Mouse (Mus musculus): ENCODE results near the gene Aplnr.

Aplnr gene

GRCm38 (mm10) chr2:85167624-85168023, 31.6 kb downstream of the Aplnr start:
- in situ Hi-C loops (cut with MboI; ENCODE audit: low pct_unique_long_range_greater_than_20kb in 1 of 2, low sequenced_read_pairs in 2 of 2, unreplicated experiment in 1 of 2) = no loop called here

GRCm38 (mm10) chr2:85168327-85168726, 32.3 kb downstream of the Aplnr start:
- in situ Hi-C loops (cut with MboI; ENCODE audit: low pct_unique_long_range_greater_than_20kb in 1 of 2, low sequenced_read_pairs in 2 of 2, unreplicated experiment in 1 of 2) = no loop called here

DNA sequence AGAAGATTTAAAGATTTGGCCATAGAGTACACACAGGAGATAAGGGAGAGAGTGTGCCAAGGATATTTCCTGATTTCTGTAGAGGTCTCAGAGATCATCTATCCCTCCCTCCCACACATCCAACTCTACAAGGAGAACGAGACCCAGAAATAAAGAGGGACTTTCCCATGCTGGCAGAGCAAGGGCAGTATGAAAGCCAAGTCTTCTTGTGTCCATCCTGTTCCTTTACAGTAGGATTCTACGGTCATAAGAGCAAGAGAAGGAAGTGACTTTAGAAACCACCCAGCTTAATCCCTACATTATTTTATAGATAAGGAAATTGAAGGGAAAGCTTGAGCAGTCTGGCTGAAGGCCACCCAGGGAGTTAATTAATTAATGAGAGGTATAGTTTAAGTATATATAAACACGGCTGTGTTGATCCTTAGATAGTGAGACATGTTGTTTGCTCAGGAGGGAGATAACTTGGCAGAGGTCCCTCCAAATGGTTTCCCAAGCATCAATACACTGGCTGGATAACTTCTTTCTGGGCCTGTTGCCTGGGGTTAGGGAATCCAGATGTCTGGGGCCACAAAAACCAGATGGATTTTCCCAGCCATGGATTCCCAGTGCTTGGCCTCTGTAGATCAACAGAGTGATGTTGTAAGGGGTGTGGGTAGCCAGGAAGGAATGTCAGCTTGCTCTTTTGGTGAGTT, 36.2 kb downstream of the Aplnr start:
- in situ Hi-C loops (cut with MboI; ENCODE audit: low pct_unique_long_range_greater_than_20kb in 1 of 2, low sequenced_read_pairs in 2 of 2, unreplicated experiment in 1 of 2) = no loop called here

- in situ Hi-C loops (cut with MboI; ENCODE audit: low pct_unique_long_range_greater_than_20kb in 1 of 2, low sequenced_read_pairs in 2 of 2, unreplicated experiment in 1 of 2) = no loop called here
Observed at GRCm38 (mm10) chr2:85172763-85173103, 36.7 kb downstream of the Aplnr start.

GRCm38 (mm10) chr2:85173545-85173944, 37.5 kb downstream of the Aplnr start:
- in situ Hi-C loops (cut with MboI; ENCODE audit: low pct_unique_long_range_greater_than_20kb in 1 of 2, low sequenced_read_pairs in 2 of 2, unreplicated experiment in 1 of 2) = no loop called here

DNA sequence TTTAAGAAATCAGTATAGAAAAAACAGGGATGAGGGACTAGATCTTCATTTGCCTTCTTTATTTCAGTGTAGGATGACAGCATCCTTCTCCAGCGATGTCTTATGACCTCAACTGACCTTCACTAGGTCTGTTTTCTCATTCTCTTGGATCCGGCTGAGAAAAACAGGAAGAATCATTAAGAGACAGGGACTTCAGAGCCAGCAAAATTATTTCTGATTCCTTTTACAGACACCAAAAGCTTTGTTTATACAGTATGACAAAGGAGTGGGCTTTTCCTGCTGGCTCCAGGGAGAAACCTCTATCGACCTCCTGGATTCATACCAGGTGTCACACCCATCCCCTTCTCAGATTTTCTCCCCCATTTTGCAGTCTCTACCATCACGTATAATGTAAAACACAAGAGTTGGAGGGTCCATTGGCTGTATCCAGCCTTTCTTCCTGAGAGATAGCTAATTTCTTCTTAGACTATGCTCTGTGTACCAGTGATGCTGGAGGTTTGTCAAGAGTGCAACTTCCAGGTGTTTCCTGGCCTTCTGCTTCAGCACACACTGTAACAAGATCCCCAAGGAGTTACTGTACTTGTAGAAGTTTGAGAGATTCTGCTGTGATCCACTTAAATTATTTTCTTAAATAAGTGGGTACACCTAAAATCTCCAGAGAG, 42.2 kb downstream of the Aplnr start:
- in situ Hi-C loops (cut with MboI; ENCODE audit: low pct_unique_long_range_greater_than_20kb in 1 of 2, low sequenced_read_pairs in 2 of 2, unreplicated experiment in 1 of 2) = no loop called here

- in situ Hi-C loops (cut with MboI; ENCODE audit: low pct_unique_long_range_greater_than_20kb in 1 of 2, low sequenced_read_pairs in 2 of 2, unreplicated experiment in 1 of 2) = no loop called here
Observed at GRCm38 (mm10) chr2:85187582-85188151, 51.6 kb downstream of the Aplnr start.
